Mouse (Mus musculus) retina, adult 2 months (tissue): ENCODE measurements around the gene Mdm4.
A peak's percentile ranks its signal among the peaks of the same experiment; 100 is the strongest.
"Not testable (repeated sequence)": the region's sequence is repeated elsewhere in the genome, so short reads cannot be mapped to it uniquely, and the experiment has no call there.

Source experiments
- DNase-seq: peaks from one replicate; pipeline ENCODE4 v3.0.0-alpha.2; 2012; ENCODE audit warnings: low read depth, low spot score

The Mdm4 gene

DNA sequence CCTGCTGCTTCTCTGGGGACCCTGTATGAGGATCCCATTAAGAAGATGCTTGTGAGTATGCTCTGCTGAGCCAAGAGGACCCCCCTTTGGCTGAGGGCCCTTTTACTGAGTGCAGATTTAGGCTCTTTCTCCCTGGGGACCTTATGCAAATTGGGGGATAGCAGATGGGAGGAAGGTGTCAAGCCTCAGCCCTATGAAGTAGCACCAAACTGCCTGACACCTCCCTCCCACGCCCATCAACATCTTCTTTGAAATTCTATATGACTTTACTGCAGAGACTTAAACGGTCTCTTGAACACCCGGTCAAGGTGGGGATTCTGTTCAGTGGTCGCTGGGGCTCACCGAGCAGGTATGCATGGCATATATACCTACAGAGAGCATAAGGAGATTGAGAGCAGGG is 22.7 kb upstream of the Mdm4 start:
- DNase-seq, result no peak

DNA sequence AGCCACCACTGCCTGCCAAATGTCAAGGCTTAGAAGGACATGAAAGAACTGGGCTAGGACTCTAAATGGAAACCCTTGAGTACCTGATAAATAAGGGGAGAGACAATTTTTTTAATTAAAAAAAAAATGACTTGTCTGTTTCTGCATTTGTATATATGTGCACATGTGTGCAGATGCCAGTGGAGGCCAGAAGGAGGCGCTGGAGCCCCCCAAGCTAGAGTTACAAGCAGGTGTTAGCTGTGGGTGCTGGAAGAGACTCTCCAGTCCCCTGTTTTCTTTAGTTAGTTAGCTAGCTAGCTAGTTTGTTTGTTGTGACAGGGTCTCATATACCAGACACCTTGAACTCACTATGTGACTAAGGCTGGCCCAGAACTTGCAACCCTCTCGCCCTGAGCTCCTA is 21.5 kb upstream of the Mdm4 start:
- no peak for DNase-seq

DNA sequence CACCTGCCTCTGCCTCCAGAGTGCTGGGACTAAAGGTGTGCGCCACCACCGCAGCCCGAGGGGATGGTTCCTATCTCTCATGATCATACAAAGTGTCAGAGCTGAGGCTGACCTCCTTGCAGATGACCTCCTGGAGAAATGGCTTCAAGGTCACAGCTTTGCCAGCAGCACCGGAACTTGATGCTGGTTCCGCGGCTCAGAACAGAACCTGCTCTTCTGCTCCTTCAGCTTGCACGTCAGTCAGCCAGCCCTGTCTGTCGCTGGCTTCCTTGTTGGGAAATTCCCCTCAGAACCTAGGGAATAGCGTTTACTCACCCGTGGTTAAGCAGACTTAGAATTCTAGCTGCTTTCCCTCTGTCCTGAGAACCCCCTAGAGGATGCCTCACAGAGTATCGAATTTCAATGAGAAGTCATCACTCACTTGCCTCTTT is 19.7 kb upstream of the Mdm4 start:
- DNase-seq, result no peak

DNA sequence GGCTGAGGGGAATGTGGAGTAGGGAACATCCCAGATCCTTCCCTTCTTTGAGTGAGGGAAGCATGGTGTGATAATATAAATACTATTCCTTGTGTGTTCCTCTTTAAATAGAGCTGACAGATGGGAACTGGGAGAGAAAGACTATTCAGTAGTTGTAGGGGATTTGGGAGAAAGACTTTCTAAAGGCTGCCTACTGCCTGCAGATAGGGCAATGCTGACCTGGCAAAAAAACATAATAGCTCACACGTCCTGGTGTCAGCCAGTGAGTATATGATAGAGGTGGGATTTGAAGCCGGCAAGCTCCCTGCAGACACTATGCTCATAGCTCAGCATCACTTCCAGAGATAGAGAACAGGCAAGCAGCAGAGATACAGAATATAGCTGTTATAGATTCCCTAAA is 18.3 kb upstream of the Mdm4 start:
- no peak for DNase-seq

DNA sequence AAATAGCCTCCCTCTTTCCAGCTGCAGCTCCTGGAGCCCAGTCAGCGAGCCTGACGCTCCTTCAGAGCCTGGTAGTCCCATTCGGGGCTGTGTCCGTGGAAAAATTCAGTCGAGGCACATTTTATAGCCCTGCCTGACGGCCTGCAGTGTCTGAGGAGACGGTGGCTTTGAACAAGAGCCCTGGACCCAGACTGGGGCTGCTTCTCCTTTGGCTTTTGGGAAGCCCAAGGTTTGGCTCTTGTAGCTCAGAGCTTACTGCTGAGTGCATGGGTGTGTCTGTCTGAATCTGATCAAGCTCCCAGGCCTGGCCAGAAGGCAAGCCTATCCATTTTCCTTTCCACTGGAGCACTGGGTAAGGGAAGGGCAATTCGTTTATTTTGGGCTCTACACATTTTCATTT is 17.2 kb upstream of the Mdm4 start:
- no peak for DNase-seq

DNA sequence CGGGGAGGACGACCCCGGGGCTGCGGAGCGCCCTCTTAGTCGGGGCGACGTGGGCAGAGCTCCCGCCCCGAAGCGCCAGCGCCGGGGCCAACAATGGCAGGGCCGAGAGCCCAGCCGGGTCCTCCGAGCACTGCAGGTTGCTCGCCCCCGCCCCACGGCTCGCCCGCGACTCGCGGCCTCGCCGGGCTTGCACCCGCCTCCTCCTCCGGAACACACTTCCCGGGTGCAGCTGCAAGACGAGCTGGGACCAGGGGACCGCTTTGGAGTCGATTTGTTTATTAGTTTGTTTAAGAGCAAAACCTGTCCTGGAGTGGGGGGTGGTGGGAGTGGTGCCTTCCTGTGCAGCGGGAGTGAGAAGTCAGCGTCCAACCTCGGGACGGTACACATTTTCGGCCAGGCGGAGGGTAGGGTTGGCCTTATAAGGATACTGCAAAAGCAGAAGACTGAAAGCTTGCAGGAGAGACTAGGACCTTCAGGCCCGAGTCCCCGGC is 16.1 kb upstream of the Mdm4 start:
- no peak for DNase-seq

DNA sequence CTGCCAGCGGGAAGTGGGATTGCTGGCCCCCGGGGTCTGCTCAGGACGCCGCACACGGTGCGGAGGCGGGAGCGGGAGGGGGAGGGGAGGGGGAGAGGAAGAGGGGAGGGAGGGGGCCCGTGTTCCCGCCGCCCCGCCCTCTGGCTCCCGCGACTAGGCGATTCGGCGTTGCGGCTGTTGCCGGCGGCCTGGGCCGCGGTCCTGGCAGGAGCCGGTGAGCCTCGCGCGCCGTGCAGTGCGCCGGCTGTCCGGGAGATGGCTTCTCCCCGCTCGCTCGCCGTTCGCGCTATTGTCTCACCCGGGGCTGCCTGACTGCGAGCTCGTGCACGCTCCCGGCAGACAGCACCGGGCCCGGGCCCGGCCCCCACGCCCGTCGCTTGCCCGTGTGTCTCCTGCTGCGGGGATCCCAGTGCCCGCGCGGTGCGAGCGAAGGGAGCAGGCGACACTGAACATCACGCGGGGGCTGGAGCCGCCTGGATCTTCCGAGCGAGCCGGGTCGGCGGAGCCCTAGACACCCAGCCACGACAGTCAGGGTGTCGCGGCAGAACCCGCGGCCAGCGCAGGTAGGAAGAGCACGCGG is 15.6 kb upstream of the Mdm4 start:
- DNase-seq, result no peak

DNA sequence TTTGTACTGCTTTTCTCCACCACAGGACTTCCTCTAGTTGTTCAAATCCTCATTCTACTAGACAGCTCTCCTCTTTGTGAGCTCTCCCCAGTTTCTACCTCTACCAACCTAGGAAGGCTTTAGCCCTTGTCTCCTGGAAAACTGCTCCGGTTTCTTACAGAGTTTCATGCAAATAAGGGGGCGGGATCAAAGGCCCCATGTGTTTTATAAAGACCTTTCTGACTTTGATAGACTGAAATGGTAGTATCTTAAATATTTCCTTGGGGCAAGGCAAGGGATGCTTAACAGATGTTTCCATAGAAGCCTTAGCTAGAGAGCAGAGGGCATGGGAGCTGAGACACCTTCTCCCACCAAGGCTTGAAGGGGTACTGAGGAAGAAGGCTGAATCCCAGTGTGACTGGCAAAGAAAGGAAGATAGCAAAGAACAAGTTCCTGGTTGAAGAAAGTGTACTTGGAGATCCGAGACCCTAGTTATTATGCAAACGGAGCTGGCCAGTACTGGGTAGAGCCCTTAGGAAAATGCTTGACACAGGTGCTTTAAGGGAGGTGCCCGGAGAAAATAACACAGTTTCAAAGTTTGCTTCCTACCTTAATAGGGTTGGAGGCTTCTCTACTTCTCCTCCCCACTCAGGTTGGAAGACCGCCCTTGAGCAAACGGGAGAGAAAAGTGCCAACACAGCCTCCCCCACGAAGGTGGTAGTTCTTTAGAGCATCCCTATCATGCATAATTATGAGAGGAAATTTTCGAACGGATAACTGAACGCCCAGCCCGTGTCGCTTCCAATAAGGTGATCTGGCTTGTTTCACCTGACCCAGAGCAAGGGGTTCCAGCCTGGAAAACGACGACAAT is 14.9 kb upstream of the Mdm4 start, which contains the start of gene Pik3c2b:
Gene Pik3c2b, plus strand, starts transcription at position 657 of the 850 bp plus-strand sequence.
- no peak for DNase-seq

DNA sequence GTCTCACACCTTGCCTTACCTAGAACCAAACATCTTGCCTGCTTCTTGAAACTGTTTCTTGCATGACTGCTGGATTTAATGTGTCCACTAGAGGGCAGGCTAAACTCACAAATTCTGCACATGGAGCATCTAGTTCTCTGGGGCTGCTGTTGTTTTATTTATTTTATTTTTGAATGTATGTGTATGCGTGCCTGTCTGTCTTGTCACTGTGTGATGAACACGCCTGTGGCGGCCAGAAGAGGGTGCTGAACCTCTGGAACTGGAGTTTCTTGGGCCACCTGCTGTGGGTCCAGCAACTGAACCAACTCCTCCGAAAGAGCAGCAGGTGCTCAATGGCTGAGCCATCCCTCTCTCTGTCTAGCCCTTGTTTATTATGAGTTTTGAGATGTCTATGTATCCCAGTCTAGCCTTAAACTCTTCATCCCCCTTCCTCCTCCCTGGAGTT is 9.2 kb upstream of the Mdm4 start:
- peak; percentile 63 for DNase-seq

- DNase-seq, result not testable (repeated sequence)
Observed at GRCm38 (mm10) chr1:133034682-133035081, 4.3 kb upstream of the Mdm4 start.

GRCm38 (mm10) chr1:133034091-133034460 is 3.7 kb upstream of the Mdm4 start:
- DNase-seq, result no peak

DNA sequence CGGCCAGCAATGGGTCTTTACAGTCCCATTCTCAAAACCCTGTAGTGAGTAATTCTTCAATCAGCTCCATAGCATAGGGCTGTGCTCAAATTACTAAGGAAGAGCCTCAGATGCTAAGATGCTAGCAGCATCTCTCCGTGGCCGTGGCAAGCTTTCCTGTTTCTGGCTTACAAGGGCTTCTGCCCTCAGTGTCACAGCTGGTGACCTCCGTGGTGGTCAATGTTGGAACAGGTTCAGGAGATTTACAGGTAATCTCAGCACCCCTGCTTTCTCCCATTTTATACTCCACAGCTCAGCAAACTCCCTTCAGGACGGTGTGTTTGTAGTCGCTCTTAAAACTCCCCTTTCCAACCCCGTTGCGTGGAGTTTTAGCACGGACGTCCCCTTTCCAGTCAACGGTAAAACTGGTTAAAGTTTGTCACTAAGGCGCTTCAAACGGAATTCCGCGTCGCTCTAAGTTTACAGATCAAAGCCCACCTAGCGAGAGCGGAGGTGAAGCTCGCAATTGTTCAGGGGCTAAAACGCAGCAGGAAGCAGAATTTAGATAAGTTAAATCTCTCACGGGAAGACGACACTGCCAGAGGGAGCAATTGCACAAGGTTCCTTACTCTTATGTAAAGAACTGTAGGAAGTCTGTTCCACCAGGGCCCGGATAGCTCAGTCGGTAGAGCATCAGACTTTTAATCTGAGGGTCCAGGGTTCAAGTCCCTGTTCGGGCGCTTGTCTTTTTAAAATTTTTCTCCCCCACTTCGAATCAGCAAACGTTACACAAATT is 3.1 kb upstream of the Mdm4 start:
- no peak for DNase-seq

- DNase-seq, result no peak
Observed at GRCm38 (mm10) chr1:133032981-133033315, 2.6 kb upstream of the Mdm4 start.

DNA sequence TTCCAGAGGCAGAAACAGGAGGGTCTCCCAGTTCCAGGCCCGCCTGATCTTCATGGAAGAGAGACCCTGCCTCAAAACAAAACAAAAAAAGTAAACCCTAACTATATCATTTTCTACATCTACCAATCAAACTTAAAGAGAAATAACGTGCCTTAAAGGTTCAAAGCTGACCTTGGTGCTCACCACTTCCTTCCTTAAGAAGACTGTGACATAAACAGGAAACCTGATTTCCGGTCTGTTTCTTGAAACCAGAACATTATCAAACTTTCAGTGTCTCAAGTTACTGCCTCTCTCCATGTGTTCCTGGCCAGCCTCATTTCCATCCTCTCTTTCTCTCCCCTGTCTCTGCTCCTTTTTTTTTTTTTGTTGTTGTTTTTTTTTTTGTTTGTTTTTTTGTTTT is 617 bp downstream of the Mdm4 start:
- DNase-seq, result no peak

DNA sequence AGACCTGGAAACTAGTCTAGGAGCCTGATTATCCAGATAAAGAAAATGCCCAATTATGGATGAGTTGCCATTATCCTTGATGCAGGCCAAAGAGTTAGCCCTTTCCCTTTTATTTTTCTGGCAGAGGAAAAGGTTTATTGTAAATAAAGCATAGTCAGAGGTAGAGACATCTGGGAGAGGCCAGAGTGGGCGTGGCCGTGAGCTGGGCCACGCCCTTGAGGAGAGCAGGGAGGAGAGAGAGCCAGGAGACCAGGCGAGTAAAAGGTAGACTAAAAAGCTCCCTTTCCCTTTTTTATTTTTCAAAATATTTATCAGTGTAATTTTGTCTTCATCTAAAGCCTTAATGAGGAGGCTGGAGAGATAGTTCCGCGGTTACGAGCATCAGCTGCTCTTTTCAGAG is 2.4 kb downstream of the Mdm4 start:
- DNase-seq, result no peak

- no peak for DNase-seq
Observed at GRCm38 (mm10) chr1:133027126-133027525, 3.2 kb downstream of the Mdm4 start.

DNA sequence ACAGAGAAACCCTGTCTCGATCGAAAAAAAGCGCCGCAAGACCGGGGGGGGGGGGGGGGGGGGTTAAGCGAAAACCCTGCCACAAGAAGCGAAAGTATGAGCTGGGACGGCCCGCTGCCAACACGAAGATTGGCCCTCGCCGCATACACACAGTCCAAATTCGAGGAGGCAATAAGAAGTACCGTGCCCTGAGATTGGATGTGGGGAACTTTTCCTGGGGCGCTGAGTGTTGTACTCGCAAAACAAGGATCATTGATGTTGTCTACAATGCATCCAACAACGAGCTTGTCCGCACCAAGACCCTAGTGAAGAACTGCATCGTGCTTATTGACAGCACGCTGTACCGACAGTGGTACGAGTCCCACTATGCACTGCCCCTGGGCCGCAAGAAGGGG is 4.6 kb downstream of the Mdm4 start:
- not testable (repeated sequence) for DNase-seq

- DNase-seq, result peak; percentile 88
Observed at GRCm38 (mm10) chr1:133025051-133025795, 5.1 kb downstream of the Mdm4 start.

GRCm38 (mm10) chr1:133024426-133024825 is 5.9 kb downstream of the Mdm4 start:
- no peak for DNase-seq

DNA sequence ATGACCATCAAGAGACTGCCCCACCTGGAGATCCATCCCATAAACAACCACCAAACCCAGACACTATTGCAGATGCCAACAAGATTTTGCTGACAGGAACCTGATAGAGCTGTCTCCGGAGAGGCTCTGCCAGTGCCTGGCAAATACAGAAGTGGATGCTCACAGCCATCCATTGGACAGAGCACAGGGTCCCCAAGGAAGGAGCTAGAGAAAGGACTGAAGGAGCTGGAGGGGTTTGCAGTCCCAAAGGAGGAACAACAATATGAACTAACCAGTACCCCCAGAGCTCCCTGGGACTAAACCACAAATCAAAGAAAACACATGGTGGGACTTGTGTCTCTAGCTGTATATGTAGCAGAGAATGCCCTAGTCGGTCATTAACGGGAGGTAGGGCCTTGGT is 6.6 kb downstream of the Mdm4 start:
- DNase-seq, result not testable (repeated sequence)

- DNase-seq, result not testable (repeated sequence)
Observed at GRCm38 (mm10) chr1:133021971-133022370, 8.4 kb downstream of the Mdm4 start.

DNA sequence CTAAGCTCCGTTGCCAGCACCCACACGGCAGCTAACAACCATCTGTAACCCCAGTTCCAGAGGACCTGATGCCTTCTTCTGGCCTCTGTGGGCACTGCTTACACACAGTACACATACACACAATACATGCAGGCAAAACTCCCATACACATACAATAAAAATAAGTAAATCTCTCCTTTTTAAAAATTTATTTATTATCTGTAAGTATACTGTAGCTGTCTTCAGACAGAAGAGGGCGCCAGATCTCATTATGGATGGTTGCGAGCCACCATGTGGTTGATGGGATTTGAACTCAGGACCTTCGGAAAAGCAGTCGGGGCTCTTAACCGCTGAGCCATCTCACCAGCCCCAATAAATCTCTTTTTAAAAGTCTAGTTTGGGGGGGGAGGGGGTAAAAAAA is 9.0 kb downstream of the Mdm4 start:
- no peak for DNase-seq
